Mouse (Mus musculus) frontal cortex, postnatal 14 days (tissue): ENCODE data around the gene Gm21366.
"Not testable (repeated sequence)": the region's sequence is repeated elsewhere in the genome, so short reads cannot be mapped to it uniquely, and the experiment has no call there.

Experiments
- DNase-seq, 2 experiments: peaks; one replicate each; pipeline ENCODE4 v3.0.0; 2022; ENCODE audit warnings: low spot score in 2 of 2

The Gm21366 gene

GRCm38 (mm10) chrY:22861156-22861555, at the start of gene Gm21366:
TSS of gene Gm21366 (minus strand) at chrY:22861256.
- not testable (repeated sequence) for DNase-seq
